Mouse (Mus musculus) hindbrain, postnatal 0 days (tissue): ENCODE measurements around the gene Aatk. TPM values are rescaled to one million over a fixed set of nuclear protein-coding genes. Genes with fewer than 3 reads are reported as not detected.

Experiments used
- ATAC-seq: fragments of 200-750 bp; cut with Nextera tagmentation; 2 replicates; pipeline ENCODE4 v1.8.0; 2017; ENCODE audit warnings: mild to moderate bottlenecking, moderate TSS enrichment, moderate library complexity
- DNase-seq: peaks from one replicate; pipeline ENCODE4 v3.0.0-alpha.2; 2015; ENCODE audit warnings: low spot score
- H3K27ac ChIP-seq: fragments of 300-500 bp; sonication (generic); 2 replicates; pipeline ENCODE4 v1.5.1; 2014; ENCODE audit warnings: mild to moderate bottlenecking
- H3K27me3 ChIP-seq: fragments of 300-500 bp; sonication (generic); 2 replicates; pipeline ENCODE4 v1.6.1; 2014; ENCODE audit warnings: low read length, mixed read lengths; ENCODE audit not compliant: insufficient read depth
- H3K36me3 ChIP-seq: fragments of 300-500 bp; sonication (generic); 2 replicates; pipeline ENCODE4 v1.6.1; 2014; ENCODE audit warnings: low read length, mixed read lengths; ENCODE audit not compliant: insufficient read depth
- H3K4me1 ChIP-seq: fragments of 300-500 bp; sonication (generic); 2 replicates; pipeline ENCODE4 v1.6.1; 2014; ENCODE audit warnings: antibody characterized with exemption, low read length, mixed read lengths; ENCODE audit not compliant: insufficient read depth
- H3K4me2 ChIP-seq: fragments of 300-500 bp; sonication (generic); 2 replicates; pipeline ENCODE4 v1.6.1; 2014; ENCODE audit warnings: low read depth, mild to moderate bottlenecking, low read length, moderate library complexity, mixed read lengths
- H3K4me3 ChIP-seq: fragments of 300-500 bp; sonication (generic); 2 replicates; pipeline ENCODE4 v1.5.1; 2014; ENCODE audit warnings: low read length
- H3K9ac ChIP-seq: fragments of 300-500 bp; sonication (generic); replicated peaks from 2 replicates; pipeline ENCODE4 v1.6.1; 2014; ENCODE audit warnings: mild to moderate bottlenecking, low read length, moderate library complexity, mixed read lengths
- H3K9me3 ChIP-seq: fragments of 300-500 bp; sonication (generic); 2 replicates; pipeline ENCODE4 v1.6.1; 2016; ENCODE audit warnings: low read length, mixed read lengths
- CTCF ChIP-seq: IDR thresholded peaks from 2 replicates; pipeline ENCODE4 v1.5.1; 2016; ENCODE audit warnings: antibody characterized with exemption, control low read depth, low read depth
- WGBS: fragments of 180-500 bp; shearing (Covaris S2); extraction: QIAGEN DNeasy Blood & Tissue Kit; methylation state at CpG from one replicate; pipeline ENCODE4 v1.1.7; 2014; 5-methylcytosine and 5-hydroxymethylcytosine counted together
- polyA plus RNA-seq: library from polyadenylated mRNA; unstranded; fragments of >200 nt; fragmentation: Nextera tagmentation; extraction: Ambion mirVana; gene quantifications from 2 replicates; pipeline ENCODE4 v1.2.1, GENCODE M21; 2015
- total RNA-seq: library from RNA; depleted of rRNA; stranded (reverse); fragments of >200 nt; gene quantifications from 2 replicates; pipeline ENCODE4 v1.2.3, GENCODE M21; 2014

Gene Aatk
- total and polyA plus RNA-seq, 2 experiments from 2014 or later: 35.5 to 161 TPM

DNA sequence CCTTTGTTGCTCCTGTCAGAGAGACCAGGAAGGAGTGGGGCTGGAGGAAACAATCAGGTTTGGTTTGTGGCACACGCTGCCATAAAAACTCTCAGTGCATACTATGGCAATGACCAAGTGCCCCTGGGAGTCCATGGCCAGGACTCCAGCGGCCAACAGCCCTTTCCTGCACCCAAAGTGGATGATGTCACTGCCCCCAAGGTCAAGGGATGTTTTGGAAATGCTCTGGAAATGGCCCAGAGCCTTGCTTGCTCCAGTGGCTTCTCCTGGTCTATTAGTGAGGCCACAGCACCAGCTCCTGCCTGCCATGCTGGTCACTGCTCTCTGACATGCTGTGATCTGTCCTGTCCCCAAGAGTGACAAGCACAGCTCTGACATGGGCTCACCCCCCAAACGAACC, 29.2 kb upstream of the Aatk start:
- ATAC-seq: no peak
- Histone ChIP-seq H3K27ac (no peak overlapping the region), H3K4me2 (no peak overlapping the region), H3K27me3 (no peaks in the 10 kb centered on the region), H3K4me1 (no peaks in the 10 kb centered on the region), H3K36me3 (peaks cover 85% of the 10 kb centered on the region), H3K4me3 (no peak overlapping the region), H3K9me3 (no peaks in the 10 kb centered on the region), H3K9ac (no peak overlapping the region)
- no peak for TF ChIP-seq CTCF
- no peak for DNase-seq
- 85% methylated on average over 3 of the region's 3 CpGs for WGBS

DNA sequence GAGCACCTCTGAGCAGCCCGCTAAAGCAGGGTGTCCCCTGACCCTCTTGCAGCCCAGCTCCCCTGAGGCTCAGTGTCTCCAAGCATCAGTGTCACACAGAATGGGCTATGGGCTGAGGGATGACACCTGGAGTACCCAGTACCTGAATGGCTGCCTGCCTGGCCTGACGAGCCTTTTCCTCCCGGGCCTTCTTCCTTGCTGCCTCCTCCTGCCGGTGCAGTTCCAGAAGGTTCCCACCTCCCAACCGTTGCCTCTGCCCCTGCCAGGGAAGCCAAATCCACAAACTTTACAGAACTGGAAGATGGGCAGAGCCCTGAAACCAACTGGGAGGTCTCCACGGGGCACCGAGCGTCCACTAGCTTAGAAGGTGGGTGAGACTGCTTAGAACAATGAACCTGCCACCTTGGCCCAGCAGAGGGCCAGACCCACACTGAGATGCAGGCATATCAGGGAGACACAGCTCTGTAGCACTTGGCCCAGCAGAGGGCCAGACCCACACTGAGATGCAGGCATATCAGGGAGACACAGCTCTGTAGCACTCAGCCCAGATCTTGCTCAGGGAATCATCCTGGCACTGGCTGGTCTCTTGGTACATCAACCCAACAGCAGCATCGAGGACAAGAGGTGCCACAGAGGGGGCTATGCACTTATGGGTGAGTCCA, 26.1 kb upstream of the Aatk start:
- 88% methylated on average over 9 of the region's 9 CpGs for WGBS
- DNase-seq (peak; percentile 38), ATAC-seq (peak; percentile 46)
- Histone ChIP-seq H3K4me2 (no peak overlapping the region), H3K9ac (no peak overlapping the region), H3K27ac (no peak overlapping the region), H3K9me3 (no peaks in the 10 kb centered on the region), H3K4me3 (no peak overlapping the region), H3K36me3 (peaks cover 67% of the 10 kb centered on the region), H3K27me3 (no peaks in the 10 kb centered on the region), H3K4me1 (no peaks in the 10 kb centered on the region)
- TF ChIP-seq CTCF: peak; percentile 68

- no peak overlapping the region for H3K27ac ChIP-seq
- H3K4me3 ChIP-seq: no peak overlapping the region
- no peak for DNase-seq
- 85% methylated on average over 7 of the region's 7 CpGs for WGBS
- no peaks in the 10 kb centered on the region for H3K27me3 ChIP-seq
- H3K36me3 ChIP-seq: peaks cover 66% of the 10 kb centered on the region
- no peak for TF ChIP-seq CTCF
- no peak for ATAC-seq
- no peaks in the 10 kb centered on the region for H3K9me3 ChIP-seq
- no peak overlapping the region for H3K4me2 ChIP-seq
- no peaks in the 10 kb centered on the region for H3K4me1 ChIP-seq
- no peak overlapping the region for H3K9ac ChIP-seq
These were observed 24.9 kb upstream of the Aatk start for GRCm38 (mm10) chr11:120071731-120072320.

DNA sequence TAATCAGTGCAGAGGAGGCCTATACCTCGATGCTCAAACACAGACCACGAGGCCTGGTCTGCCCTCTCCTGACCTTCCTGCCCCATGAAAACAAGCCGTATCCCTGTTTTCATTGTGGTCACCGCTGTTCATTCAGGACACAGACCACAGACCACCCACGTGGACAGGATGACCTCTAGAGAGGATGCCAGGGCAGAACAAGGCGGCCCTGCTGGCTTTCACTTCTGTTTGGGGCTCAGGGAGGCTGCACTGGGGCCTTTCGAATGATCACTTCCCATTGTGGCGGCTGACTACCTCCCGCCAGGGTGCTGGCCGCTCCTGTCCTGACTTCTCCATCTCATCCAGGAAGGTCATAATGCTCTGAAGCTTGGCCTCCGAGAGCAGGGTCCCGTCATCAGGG, 24.1 kb upstream of the Aatk start:
- Histone ChIP-seq H3K27ac (no peak overlapping the region), H3K4me2 (no peak overlapping the region), H3K4me1 (no peaks in the 10 kb centered on the region), H3K9me3 (no peaks in the 10 kb centered on the region), H3K36me3 (peaks cover 58% of the 10 kb centered on the region), H3K9ac (no peak overlapping the region), H3K4me3 (no peak overlapping the region), H3K27me3 (no peaks in the 10 kb centered on the region)
- 31% methylated on average over 12 of the region's 12 CpGs for WGBS
- TF ChIP-seq CTCF: no peak
- DNase-seq (no peak), ATAC-seq (no peak)

DNA sequence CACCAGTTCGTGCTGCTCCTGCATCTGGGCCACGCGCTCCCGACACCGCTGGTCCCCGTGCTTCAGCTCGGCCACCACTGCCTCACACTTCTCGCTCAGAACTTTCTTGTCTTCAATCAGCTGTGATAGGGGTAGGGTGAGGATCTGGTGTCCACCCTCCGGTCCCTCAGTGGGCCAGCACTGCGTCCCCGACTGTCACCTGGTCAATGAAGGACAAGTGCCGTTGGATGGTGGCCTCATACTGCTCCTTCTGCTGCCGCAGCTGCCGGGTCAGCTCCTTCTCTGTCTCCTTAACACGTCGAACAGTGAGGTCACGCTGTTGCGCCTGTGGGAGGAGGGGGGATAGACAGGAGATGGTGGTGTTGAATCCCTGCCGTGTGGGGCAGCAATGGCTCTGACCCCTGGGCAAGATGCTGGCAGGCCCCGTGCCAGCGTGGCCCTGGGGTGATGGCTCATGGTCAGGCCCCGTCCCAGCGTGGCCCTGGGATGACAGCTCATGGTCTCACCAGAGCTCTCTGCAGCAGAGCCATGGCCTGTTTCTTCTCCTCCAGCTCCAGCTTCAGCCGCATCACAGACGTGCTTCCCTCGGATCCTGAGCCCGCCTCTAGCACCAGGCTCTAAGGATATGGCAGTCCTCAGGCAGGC, 23.4 kb upstream of the Aatk start:
- DNase-seq (no peak), ATAC-seq (no peak)
- no peaks in the 10 kb centered on the region for H3K27me3 ChIP-seq
- H3K27ac ChIP-seq: no peak overlapping the region
- WGBS: 88% methylated on average over 27 of the region's 27 CpGs
- H3K4me3 ChIP-seq: no peak overlapping the region
- peaks cover 52% of the 10 kb centered on the region for H3K36me3 ChIP-seq
- H3K4me1 ChIP-seq: no peaks in the 10 kb centered on the region
- H3K4me2 ChIP-seq: no peak overlapping the region
- no peak overlapping the region for H3K9ac ChIP-seq
- H3K9me3 ChIP-seq: no peaks in the 10 kb centered on the region
- TF ChIP-seq CTCF: no peak

GRCm38 (mm10) chr11:120069261-120069660, 22.3 kb upstream of the Aatk start:
- H3K9me3 ChIP-seq: no peaks in the 10 kb centered on the region
- 35% methylated on average over 11 of the region's 11 CpGs for WGBS

GRCm38 (mm10) chr11:120067834-120068233, 20.9 kb upstream of the Aatk start:
- Histone ChIP-seq H3K27ac (no peak overlapping the region), H3K9me3 (no peaks in the 10 kb centered on the region), H3K36me3 (peaks cover 44% of the 10 kb centered on the region), H3K4me2 (no peak overlapping the region), H3K27me3 (no peaks in the 10 kb centered on the region), H3K4me1 (no peaks in the 10 kb centered on the region), H3K4me3 (no peak overlapping the region), H3K9ac (no peak overlapping the region)
- ATAC-seq: peak; percentile 53
- DNase-seq: peak; percentile 62
- WGBS: 57% methylated on average over 17 of the region's 17 CpGs
- TF ChIP-seq CTCF: peak; percentile 63

More at GRCm38 (mm10) chr11:120069261-120069660, 22.3 kb upstream of the Aatk start:
- Histone ChIP-seq H3K36me3 (peaks cover 49% of the 10 kb centered on the region), H3K4me3 (no peak overlapping the region), H3K4me1 (no peaks in the 10 kb centered on the region), H3K9ac (no peak overlapping the region), H3K27me3 (no peaks in the 10 kb centered on the region), H3K27ac (no peak overlapping the region), H3K4me2 (no peak overlapping the region)
- DNase-seq (no peak), ATAC-seq (no peak)
- no peak for TF ChIP-seq CTCF
